Mouse (Mus musculus) urinary bladder, postnatal 14 days (tissue): ENCODE data around the gene Lnx2.

Source experiments
- DNase-seq: peaks from one replicate; pipeline ENCODE4 v3.0.0; 2021; ENCODE audit warnings: low spot score

The Lnx2 gene

DNA sequence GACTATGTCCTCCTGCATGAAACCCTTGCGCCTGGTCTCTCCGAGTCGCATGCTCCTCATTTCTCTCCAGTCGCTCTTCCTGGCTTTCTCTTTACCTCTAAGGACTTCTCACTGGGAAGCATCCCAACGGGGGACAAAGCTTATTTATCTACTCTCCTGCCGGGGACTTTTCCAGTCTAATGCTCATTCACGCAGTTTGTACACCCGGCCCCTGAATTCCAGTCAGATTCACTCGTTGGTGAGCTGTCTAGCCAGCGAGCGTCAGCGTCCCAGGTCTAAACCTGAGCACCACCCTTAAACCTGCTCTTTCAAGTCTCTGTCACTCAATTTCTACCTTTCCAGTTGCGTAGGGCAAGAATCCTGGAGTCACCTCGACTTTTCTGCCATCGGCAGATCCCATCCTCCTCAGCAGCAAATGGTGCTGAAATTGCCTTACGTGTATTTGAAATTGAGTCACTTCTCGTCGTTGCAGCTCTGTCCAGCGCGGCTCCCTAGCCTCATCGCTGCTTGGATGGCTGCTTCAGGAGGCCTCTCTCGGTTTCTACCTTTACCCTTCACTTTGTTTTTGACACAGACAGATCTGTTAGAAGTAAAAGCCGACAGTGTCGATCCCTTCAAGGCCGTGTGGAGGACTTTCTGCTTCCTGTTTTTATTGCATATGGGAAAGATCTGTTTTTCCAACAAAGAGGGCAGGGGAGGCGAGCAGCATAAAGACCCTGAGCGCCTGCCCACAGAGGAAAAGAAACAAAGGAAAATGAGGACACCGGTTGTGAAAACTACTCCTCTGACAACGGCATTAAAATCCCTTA, 24.7 kb downstream of the Lnx2 start:
- DNase-seq, result no peak

DNA sequence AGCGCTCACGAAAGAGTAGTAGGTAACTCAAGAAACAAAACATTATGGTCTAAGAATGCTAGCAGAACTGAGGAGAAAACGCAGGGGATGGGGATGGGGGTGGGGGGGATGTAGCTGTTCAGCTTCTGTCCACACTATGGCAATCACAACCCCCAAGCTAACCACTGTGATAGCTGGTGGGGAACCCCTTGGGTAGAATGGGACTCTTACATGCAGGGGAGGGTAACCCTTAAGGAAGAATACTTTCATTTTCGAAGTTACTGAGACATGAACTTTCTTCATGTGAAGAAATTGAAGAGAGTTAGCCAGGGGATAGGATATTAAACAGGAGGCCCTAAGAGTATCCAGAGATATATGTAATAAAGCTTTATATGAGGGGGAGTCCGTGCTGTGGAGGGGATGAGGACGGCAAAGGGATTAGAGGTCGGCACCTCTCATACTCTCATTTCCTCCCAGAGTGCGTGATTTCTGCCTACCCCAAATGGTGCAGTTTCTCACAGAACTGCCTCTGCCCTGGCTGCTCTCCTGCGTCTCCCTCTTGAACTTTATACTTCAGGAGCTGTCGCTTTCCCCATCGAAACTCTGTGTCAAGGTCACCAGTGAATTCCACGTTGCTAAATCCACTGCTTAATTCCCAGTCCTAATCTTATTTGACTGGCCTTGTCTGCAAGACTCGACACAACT, 25.4 kb downstream of the Lnx2 start:
- no peak for DNase-seq

DNA sequence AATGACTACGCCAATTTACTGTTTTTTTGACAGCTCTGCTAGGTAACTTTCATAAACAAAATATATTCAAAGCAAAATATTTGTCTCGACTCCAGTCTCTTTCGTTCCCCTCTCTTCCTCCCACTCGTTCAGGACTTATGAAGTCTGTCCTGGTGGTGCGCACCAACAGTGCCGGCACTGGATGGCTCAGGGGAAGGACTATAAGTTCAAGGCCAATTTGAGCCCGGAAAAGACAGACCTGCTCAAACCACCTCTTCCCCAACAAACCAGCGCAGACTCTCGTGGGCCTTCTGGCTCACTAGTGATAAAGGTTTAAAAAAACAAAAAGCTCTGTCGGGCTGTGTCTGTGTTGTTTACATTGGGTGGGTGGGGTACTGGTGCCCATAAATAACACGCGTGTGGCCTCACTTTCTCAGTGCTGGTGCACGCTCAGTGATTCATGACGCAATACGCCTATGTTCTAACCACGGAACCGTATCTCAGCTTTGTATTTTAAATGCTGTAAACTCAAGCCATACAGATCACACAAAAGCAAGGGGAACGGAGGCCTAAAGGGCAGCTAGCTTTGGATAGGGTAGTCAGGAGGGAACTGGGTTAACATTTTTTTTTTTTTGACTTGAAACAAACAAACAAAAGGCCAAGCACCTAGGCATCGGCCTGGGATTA, 26.7 kb downstream of the Lnx2 start:
- no peak for DNase-seq

DNA sequence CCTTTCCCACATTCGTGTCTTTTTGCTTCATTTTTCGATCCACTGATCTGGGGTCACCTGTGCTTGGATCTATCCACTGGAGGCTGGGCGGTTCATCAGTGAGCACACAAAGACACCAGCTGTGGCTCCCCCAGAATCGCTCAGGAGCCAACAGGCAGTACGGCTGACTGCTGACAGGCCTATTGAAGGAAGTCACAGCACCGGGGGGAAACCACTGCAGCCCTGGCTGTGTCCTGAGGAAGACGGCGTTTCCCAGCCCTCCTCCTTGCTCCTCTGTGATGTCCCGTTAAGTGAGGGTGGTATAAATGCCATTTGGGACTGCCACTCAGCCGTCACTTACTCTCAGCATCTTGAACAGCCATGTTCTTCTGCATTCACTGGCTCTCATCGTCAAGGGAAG, 30.5 kb downstream of the Lnx2 start:
- no peak for DNase-seq

DNA sequence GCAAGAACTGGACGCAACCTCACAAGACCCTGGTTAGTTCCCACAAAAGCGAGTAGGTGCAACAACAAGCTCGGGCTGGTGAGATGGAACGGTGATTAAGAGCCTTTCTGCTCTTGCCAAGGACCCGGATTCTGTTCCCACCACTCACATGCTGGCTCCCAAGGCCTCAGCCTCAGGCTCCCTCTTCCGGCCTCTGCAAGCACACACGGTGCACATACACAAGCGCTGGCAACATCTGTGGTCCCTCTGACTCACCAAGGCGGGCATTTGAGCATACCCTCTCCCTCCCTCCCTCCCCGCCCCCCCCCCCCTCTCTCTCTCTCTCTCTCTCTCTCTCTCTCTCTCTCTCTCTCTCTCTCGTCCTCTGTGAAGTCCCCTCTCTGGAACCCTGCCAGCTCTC, 31.1 kb downstream of the Lnx2 start:
- no peak for DNase-seq

DNA sequence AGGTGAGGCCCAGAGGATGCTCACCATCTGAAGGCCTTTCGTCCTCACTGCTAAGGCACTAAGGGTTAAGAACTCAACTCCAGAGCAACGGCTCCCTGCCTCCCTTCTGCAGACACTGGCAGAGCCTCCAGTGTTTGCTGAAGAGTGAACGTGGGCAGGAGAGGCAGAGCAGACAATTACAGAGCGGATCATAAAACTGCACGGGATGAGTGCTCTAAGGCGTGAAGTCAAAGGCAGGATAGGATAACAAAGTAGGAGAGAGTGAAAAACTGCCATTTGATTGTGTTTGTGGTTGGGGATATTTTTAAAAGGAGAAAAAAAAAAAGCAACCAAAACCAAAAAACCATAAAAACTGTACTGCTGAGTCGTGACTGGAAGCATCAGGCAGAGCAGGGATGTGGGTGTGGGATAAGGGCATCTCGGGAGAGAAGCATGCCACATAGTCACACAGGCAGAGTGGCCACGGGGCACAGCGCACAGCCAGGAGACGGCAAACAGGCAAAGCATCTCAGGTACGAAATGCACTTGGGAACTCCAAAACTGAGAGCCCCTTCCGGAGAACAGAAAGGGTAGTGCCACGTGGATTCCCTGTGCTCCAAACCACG, 33.0 kb downstream of the Lnx2 start:
- no peak for DNase-seq

DNA sequence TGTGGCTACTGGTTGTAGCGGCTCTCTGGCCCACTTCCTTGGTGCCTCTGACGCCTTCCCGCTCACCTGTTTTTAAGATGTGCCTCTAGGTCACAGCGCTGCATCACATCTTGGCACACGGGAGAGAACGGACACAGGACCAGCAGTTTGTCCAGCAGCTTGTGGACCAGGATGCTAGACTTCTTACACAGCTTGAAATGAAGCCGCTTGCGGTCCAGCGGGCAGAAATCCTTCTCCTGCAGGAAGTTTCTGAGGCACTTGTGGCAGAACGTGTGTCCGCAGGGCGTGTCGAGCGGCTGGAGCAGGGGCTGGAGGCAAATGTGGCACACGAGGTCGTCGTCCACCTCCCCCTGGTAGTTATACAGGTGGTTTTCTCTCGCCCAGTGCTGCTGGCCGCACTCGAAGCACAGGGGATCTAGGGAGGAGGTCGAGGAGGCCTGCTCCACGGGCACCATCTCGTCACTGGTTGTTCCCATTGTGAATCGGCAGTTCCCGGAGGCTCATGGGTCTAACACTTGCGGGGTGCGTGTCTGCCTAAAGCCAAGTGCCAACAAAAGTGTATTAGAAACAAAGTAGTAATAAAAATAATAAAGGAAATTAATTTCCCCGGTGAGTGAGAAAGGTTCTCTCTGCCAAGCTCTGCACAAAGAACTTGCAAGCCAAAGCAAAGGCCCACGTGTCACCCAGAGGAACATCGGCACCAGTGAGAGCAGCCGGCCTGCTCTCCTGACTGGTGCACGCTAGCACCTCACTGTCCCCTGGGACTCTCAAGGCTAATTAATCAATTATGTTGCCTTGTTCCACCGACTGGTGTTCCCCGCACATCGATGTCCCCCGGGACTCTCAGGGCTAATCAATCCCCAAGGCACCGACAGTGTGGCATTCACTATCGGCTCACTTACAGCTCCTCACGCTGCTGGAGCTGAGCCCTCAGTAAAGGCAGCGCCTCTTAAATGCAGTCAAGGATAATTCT, 34.1 kb downstream of the Lnx2 start:
- no peak for DNase-seq

DNA sequence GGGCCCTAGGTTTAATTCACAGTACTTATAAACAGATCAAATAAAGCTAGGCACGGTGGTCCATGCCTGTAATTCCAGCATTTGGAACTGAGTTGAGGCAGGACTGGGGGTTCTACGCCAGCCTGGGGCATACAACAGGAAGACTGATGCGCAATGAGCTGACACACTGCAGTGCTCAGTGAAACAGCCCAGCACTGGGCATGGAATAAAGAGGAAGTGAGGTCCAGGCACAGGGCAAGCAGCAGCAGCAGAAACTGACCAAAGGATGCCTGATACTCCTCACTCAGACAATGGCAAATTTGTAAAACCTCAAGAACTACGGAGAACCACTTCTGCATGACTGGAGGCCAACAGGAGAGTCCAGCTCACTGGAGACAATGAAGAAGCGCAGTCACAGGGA, 37.0 kb downstream of the Lnx2 start:
- DNase-seq, result no peak

DNA sequence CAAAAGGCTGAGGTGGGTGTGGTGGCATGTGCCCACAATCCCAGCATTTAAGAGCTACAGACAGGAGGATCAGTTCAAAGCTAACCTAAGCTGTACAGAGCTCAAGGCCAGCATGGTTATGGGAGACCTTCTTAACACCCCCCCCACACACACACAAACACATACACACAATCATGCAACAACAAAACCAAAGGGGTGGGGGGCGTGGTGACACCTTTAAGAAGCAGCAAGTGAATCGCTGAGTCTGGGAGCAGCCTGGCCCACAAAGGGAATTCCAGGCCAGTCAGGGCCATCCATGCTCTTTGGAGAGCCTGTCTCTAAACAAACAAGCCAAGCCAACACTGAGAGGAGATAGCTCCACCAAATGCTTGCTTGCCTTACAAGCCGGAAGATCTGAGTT, 38.8 kb downstream of the Lnx2 start:
- no peak for DNase-seq

DNA sequence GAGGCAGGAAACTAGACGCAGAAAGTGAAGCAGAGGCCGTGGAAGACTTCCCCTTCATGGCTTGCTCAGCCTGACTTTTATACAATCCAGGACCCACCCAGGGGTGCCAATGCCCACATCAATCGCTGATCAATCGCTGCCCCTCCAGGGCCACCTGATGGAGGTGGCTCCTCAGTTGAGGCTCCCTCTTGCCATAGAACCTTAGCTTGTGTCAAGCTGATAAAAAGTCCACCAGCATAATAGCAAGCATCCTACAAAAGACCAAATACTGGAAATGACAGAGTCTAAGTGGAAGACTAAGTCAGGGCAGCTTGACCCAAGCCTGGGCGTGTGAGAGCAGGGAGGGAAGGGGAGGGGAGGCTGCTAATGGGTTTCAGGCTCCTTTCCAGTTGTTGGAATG, 39.7 kb downstream of the Lnx2 start:
- DNase-seq, result no peak

DNA sequence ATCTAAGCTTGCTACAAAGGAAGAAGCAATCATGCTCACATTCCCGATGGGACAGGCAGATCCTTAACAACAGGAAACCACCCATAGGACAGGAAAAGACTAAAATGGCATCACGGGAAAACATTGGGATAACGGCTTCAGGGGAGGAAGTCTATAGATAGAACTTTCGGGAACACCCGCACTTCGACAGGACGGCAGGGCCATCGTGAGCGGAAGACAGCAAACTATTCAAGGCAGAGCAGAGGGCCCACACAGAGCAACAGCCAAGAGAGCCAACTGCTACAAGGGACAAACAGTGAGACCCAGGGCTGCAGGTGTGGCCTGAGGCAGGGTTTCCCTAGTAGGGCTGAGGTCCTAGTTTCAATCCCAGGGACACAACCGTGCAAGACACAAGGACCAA, 40.4 kb downstream of the Lnx2 start:
- DNase-seq, result no peak

DNA sequence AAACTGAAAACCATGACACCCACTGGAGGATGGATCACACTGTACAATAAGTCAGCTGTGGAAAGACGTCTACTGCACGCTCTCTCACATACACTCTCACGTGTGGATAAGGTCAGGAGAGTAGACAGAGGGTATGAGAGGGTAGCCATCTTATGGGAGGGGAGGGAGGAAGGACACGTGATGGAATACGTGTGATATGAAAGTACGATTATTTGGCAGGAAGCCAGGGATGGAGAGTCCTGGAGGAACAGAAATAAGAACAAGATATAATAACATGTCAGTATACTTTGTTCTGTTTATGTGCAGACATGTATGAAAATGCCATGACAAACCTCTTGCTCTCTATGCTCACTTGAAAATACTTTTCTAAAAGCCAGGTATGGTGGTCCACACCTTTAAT, 41.1 kb downstream of the Lnx2 start:
- no peak for DNase-seq

DNA sequence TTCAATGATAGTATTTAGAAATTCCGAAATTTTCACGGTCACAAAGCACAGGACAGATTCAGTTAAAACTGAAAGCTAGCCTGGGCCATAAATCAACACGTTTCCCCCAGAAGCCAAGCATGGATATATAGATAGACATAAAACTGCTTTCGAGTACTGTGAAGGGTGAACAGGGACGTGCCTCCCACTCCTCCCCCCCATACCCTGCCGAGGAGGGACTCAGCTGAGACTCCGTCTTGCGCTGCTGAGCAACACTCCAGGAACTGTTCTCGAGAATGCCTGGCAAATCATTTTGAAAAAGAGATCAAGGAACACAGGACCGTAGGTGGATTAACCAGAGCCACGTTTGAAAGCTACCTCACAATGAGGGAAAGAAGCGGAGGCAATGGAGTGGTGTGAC, 42.1 kb downstream of the Lnx2 start:
- DNase-seq, result no peak

DNA sequence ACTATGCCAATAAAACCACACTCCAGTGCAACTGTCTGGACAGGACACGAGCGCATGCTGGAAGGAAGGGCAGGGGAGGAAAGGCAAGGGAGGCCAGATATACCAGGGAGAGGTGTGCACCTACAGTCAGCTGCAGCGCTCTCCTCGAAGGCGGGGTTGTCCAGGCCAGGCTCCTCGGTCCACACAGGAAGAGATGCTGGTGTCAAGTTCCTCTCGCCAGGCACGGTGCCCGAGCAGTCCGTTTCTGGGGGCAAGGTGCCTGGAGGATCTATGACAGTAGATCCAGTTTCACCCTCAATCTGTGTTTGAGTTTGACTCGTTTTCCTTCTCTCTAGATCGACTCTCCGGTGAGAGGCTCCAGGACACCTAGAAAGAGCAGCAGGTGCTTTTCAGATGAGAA, 43.2 kb downstream of the Lnx2 start:
- DNase-seq, result no peak

DNA sequence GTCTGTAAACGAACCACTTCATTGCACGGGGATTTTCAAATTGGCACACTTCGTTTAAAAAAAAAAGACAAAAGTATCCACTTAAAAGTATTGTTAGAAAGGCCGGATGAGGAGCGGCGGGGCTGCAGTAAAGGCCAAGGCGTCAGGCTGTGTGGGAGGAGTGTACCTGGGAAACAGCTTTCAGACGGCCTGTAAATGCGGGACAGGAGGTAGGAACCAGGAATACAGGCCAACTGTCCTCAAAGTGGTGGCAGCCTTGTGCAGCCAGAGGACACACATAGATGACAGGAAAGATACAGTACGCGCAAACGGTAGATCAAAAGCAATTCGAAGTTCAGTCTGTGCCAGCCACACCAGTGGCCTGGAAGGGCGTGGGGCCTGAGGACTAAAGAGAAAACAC, 45.1 kb downstream of the Lnx2 start:
- DNase-seq, result no peak

DNA sequence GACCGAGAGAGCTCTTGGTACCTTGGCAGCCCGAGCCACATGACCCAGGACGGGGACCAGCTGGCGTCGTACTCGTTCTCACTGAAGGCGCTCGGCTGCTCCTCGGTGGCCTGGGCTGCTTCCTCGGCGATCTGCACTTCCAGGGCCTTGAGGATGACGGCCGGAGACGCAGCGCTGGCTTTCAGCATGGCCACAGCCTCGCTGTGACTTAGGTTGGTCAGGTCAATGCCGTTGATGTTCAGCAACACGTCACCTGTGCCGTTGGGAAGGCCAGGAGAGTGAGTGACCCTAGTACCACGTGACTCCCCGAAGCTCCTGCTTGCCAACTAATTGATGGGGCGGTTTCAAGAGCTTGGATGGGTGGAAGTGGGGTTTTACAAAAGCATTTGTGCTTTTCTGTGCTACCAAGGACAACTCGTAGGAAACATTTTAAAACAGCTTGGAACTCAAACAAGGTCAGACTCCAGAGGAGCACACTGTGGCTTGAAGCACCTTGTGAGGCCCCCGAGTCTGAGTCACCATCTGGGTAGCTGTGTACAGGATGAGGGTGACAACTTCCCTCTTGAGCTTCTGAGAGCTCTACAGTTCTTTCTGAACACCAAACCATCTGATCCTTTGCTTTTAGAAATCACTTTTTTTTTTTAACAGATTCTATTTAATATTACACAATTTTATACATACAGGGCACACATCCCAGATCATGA, 51.9 kb downstream of the Lnx2 start:
- no peak for DNase-seq

DNA sequence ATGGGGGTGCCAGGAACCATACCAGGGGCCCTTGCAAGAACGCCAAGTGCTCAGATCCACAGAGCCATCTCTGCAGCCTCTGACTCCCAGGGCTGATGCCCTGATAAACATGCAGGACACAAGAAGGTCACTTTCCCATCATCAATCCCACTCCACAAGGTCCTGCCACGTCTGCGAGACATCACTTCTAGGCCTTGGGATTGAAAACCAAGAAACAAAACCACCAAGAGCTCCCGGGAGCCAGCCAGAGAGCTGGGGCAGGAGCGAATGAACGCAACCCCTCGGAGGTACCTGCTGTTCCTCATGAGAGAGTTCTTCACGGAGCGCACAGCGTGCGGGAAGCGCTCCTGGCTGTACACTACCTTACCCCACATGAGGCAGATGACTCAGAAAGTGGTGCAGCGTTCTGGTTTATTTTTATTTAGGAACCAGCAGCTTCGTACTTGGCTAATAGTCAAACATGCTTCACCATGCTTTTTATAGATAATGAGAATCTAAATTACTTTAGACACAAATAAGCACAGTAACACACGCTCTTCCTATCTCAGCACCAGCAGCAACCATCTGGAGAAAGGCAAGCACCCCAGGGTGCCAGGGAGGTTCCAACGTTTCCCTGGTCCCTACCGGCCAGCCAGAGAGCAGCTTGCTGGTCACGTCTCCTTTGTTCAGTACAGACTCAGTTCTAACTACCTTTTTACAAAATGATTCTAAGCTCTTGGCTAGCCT, 53.0 kb downstream of the Lnx2 start:
- DNase-seq, result no peak

DNA sequence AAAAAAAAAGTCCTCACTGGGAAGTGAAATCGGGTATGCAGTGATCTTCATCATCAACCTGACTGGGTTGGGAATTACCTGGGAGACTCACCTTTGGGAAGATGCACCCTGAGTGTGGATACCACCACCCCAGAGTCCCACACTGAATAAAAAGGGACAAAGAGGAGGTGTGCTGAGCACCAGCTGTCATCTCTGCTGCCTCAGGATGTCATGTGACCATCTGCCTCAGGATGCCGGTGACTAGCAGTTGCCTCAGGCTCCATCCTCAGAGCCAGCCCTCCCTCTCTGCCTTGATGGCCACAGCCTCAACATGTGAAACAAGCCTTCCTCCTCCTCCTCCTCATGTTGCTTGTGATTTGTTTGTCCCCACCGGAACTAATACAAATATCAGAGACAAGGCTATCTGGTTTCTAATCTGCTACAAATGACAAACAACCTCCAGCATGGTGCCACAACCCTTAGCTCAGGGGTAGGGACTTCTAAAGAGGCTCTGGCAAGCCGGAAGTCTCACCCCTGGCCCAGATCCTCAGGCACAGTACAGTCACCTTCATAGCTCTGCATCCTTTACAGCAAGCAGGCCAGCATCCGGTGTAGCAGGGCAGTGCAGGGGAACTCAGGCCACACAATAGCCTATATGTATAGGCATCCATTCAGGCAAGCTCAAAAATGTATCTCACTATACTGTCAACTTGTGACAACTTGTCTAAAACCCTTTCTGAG, 54.7 kb downstream of the Lnx2 start:
- no peak for DNase-seq

DNA sequence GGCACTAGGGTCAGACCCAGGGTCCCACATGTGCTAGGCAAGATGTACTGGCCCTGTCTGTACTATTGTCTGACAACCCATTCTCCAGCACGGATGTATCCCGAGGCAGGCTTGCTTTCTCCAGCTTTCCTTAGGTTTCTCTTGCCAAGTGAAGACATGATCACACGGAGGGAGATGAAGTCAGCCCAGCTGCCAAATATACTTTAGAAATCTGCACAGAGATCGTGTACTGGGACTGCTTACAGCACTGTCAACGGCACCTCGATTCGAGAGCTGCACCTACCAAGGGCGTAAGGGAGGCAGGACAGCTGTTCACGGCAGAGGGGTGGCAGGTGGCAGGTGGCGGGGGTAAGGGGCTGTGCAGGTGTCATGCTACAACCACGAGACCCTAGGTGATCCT, 55.8 kb downstream of the Lnx2 start:
- no peak for DNase-seq

DNA sequence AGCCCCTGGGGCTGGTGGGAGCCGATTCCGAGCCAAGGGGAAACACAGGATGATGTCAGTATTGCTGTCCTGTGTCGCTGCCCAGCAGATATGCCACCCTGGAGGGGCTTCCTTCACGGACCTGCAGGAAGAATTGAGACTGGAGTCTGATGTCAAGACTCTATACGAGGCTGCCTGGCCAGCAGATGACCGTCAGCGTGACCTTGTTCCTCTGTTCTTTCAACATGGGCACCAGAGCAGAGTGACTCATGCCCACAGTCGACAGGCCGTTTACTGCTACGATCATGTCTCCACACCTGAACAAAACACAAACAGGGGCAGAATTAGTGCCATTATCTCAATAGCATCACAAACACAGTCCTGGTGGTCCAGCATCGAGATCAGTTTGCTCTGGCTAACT, 57.6 kb downstream of the Lnx2 start:
- no peak for DNase-seq
